Mouse (Mus musculus): Measurements from ENCODE around the gene Psenen.
A peak's percentile ranks its signal among the peaks of the same experiment; 100 is the strongest.

DNA sequence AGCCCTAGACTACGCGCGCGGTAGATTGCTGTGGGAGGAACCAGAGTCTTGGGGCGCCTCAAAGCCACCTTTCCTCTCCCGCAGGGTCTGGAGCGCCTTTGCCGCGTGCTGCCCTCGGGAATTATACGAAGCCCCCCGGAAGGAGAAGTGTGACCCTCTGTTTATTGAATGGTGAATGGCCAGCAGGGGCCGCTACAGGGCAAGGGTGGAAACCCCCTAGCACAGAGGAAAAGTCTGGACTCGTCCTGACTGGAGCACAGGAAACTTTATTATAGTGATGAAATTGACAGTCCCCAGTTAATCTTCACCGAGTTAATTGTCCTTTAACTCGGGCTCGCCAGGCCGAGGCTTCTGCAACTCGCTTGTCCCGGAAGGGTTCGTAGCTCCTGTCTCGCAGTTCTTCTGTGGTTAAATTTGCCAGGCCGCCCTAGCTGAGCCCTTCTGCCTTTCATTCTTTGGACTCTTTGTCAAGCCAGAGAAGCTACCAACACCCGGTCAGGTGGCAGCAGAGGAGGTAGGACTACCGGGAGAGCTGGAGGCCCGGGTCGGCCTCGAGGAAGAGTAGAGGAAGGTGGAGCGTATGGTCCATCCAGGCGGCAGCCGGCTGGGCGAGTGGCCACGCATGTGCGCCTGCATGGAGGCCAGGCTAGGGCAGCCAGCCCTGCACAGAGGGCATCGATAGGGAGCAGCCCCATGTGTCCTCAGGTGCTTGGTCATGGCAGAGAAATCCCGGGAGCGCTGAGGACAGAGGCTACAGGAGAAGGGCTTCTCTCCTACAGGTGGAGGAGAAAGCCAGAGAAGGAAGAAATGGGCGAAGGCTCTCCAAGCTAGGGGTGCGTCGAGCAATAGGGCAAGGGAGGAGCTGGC, 26.2 kb upstream of the Psenen start:
- TF ChIP-seq POLR2A (IDR thresholded peaks at IDR 0.05; ENCODE audit: extremely low read depth, insufficient read depth, low read length): no peak
- TF ChIP-seq CTCF (IDR thresholded peaks at IDR 0.05; ENCODE audit: extremely low read depth, insufficient read depth, low read length): peak; percentile 73
